Mouse (Mus musculus): Measurements from ENCODE around the gene Stk24. TPM values are rescaled to one million over a fixed set of nuclear protein-coding genes. Genes with fewer than 3 reads are reported as not detected.

The Stk24 gene
- polyA plus RNA-seq, 1 experiment from 2014 or later, result 47.9 TPM

Other genes with a start within 250 kb of the Stk24 start
- not detected in 2 replicates for gene Slc15a1, start 125.2 kb upstream of the Stk24 start, polyA plus RNA-seq (2014; fragmentation: Nextera tagmentation; extraction: Ambion mirVana)

Data from embryonic facial prominence, embryonic 11.5 days (tissue).